In the genomic region with DNA sequence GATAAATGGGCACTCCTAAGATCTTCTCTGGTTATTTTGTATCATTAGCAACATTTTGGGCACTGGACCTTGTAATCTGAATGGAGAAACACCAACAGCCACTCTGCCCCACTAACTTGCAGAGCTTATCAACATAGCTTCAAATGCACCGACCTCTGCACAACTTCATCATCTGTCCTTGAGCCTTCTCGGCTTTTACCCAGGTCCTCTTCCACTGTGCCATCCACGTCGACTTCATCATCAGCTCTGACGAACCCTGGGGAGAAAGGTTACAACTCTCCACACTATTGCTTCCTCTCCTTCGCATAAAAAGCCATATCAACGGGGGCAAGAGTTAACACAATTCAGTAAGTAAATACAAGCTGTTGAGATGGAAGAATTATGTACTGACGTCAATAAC, we compare ENCODE assay signal across 8 mouse cellular contexts. TPM values are rescaled to one million over a fixed set of nuclear protein-coding genes. Genes with fewer than 3 reads are reported as not detected.
A peak's percentile ranks its signal among the peaks of the same experiment; 100 is the strongest.
DNase-seq lines count a peak whose midpoint lies in the region; ATAC-seq and TF ChIP-seq lines count a peak whose summit lies in the region.

No protein-coding gene starts in this region.

- peaks cover 40% of the 10 kb centered on the region for H3K36me3 ChIP-seq in heart, embryonic 15.5 days
- H3K36me3 ChIP-seq in heart, postnatal 0 days (replicated peaks; ENCODE audit: control insufficient read depth, insufficient read depth, low read length), result peaks cover 38% of the 10 kb centered on the region
- peaks cover 25% of the 10 kb centered on the region; the same call in 1 of the 2 replicates for H3K36me3 ChIP-seq in midbrain, embryonic 11.5 days (ENCODE audit: control insufficient read depth, insufficient read depth, low read length)

- 2% methylated on average over 8 of the region's 8 CpGs for WGBS in heart, embryonic 15.5 days
- 2% methylated on average over 8 of the region's 8 CpGs for WGBS in heart, postnatal 0 days
- 6% methylated on average over 8 of the region's 8 CpGs for WGBS in midbrain, embryonic 11.5 days

- intact Hi-C loops in left cerebral cortex, postnatal 25 days (cut with DNase I), result loop anchor here (2.0 to 10.0 kb wide), 2 partner anchors 19 to 121 kb away; no protein-coding TSS in a partner anchor

- no peaks in the 10 kb centered on the region for H3K27me3 ChIP-seq in heart, embryonic 15.5 days
- H3K27me3 ChIP-seq in heart, postnatal 0 days (ENCODE audit: control insufficient read depth, insufficient read depth, low read length), result no peaks in the 10 kb centered on the region
- H3K27me3 ChIP-seq in midbrain, embryonic 11.5 days (ENCODE audit: control insufficient read depth, insufficient read depth, low read length), result no peaks in the 10 kb centered on the region

- DNase-seq in heart, adult 18-20 months, result no peak
- DNase-seq in adipocyte (ENCODE audit: low spot score), result peak; percentile 33
- DNase-seq in heart, postnatal 0 days (ENCODE audit: low spot score), result no peak
- DNase-seq in midbrain, embryonic 11.5 days (ENCODE audit: low spot score, missing footprints), result no peak
- DNase-seq in right cerebral cortex, postnatal 4 days, result no peak
- DNase-seq in urinary bladder, postnatal 25 days (ENCODE audit: low spot score), result no peak
- DNase-seq in left cerebral cortex, postnatal 25 days (ENCODE audit: low spot score in 2 of 2), result no peak

- H3K4me3 ChIP-seq in heart, embryonic 15.5 days, result peak overlapping the region; percentile 94
- peak overlapping the region; percentile 74 for H3K4me3 ChIP-seq in heart, postnatal 0 days (ENCODE audit: low read depth, low read length)
- H3K4me3 ChIP-seq in midbrain, embryonic 11.5 days (ENCODE audit: low read depth, low read length), result peak overlapping the region; percentile 92

- peak overlapping the region; percentile 96 for H3K9ac ChIP-seq in heart, embryonic 15.5 days
- peak overlapping the region; percentile 68 for H3K9ac ChIP-seq in heart, postnatal 0 days (replicated peaks; ENCODE audit: low read depth, low read length)
- H3K9ac ChIP-seq in midbrain, embryonic 11.5 days (ENCODE audit: low read length), result peak overlapping the region; percentile 97

- peak overlapping the region; percentile 96 for H3K27ac ChIP-seq in heart, embryonic 15.5 days
- H3K27ac ChIP-seq in heart, postnatal 0 days (ENCODE audit: low read depth), result peak overlapping the region; percentile 94
- H3K27ac ChIP-seq in midbrain, embryonic 11.5 days (ENCODE audit: low read depth, low read length), result no peak overlapping the region

- TF ChIP-seq CTCF in heart, postnatal 0 days (IDR thresholded peaks at IDR 0.05; ENCODE audit: low read depth), result no peak

- no peak for TF ChIP-seq EP300 in heart, postnatal 0 days (IDR thresholded peaks at IDR 0.05; ENCODE audit: low read depth)

- peak overlapping the region; percentile 79 for H3K4me2 ChIP-seq in heart, embryonic 15.5 days
- peak overlapping the region; percentile 78 for H3K4me2 ChIP-seq in heart, postnatal 0 days (ENCODE audit: low read depth, low read length)
- H3K4me2 ChIP-seq in midbrain, embryonic 11.5 days, result peak overlapping the region; percentile 93

- peaks cover 53% of the 10 kb centered on the region for H3K4me1 ChIP-seq in heart, embryonic 15.5 days (replicated peaks)
- H3K4me1 ChIP-seq in heart, postnatal 0 days (ENCODE audit: control insufficient read depth, insufficient read depth), result peaks cover 37% of the 10 kb centered on the region
- peaks cover 17% of the 10 kb centered on the region for H3K4me1 ChIP-seq in midbrain, embryonic 11.5 days (ENCODE audit: control insufficient read depth, insufficient read depth, low read length)

- no peaks in the 10 kb centered on the region for H3K9me3 ChIP-seq in heart, embryonic 15.5 days (replicated peaks)
- H3K9me3 ChIP-seq in heart, postnatal 0 days (replicated peaks; ENCODE audit: control insufficient read depth, low read length), result no peaks in the 10 kb centered on the region
- H3K9me3 ChIP-seq in midbrain, embryonic 11.5 days (ENCODE audit: control insufficient read depth, low read length), result no peaks in the 10 kb centered on the region

- no peak for ATAC-seq in heart, embryonic 15.5 days (replicated peaks; ENCODE audit: insufficient number of reproducible peaks, insufficient read depth, low FRiP score, low read depth)
- ATAC-seq in heart, postnatal 0 days (ENCODE audit: insufficient read depth, low read depth), result no peak
- no peak for ATAC-seq in midbrain, embryonic 11.5 days (ENCODE audit: low FRiP score)

RNA-seq across cellular contexts. Expression of a gene that starts 1.2 kb away (rescaled TPM):
- 398 and 406 TPM in 2 replicates for polyA plus RNA-seq in heart, embryonic 15.5 days (2015; fragmentation: Nextera tagmentation; extraction: Ambion mirVana)
- total RNA-seq in heart, adult 18-20 months (2021), result 100 to 1,000 TPM; 319 to 364 TPM
- 99.3 and 144 TPM in 2 replicates for total RNA-seq in heart, postnatal 0 days (2014; rRNA removed; ENCODE audit: low replicate concordance)
- 175 and 207 TPM in 2 replicates for polyA plus RNA-seq in heart, postnatal 0 days (2015; fragmentation: Nextera tagmentation; extraction: Ambion mirVana)
- 477 and 506 TPM in 2 replicates for polyA plus RNA-seq in midbrain, embryonic 11.5 days (2014; fragmentation: Nextera tagmentation; extraction: Ambion mirVana)
- total RNA-seq in left cerebral cortex, postnatal 25 days (2021), result 100 to 1,000 TPM; 360 to 377 TPM

RNA-seq across cellular contexts. Expression of a gene that starts 1.5 kb away (rescaled TPM):
- polyA plus RNA-seq in heart, embryonic 15.5 days (2015; fragmentation: Nextera tagmentation; extraction: Ambion mirVana), result 1.4 and 1.7 TPM in 2 replicates
- 1 to 10 TPM; 1.5 to 1.9 TPM for total RNA-seq in heart, adult 18-20 months (2021)
- 1.1 and 4.5 TPM in 2 replicates for total RNA-seq in heart, postnatal 0 days (2014; rRNA removed; ENCODE audit: low replicate concordance)
- 1.2 TPM in 2 replicates for polyA plus RNA-seq in heart, postnatal 0 days (2015; fragmentation: Nextera tagmentation; extraction: Ambion mirVana)
- 1.9 and 2.5 TPM in 2 replicates for polyA plus RNA-seq in midbrain, embryonic 11.5 days (2014; fragmentation: Nextera tagmentation; extraction: Ambion mirVana)
- total RNA-seq in left cerebral cortex, postnatal 25 days (2021), result 1 to 10 TPM; 1.2 to 1.7 TPM

RNA-seq across cellular contexts. Expression of a gene that starts 59.6 kb away (rescaled TPM):
- not detected in 2 replicates for polyA plus RNA-seq in heart, embryonic 15.5 days (2015; fragmentation: Nextera tagmentation; extraction: Ambion mirVana)
- 10 to 100 TPM; 13.3 to 16.2 TPM for total RNA-seq in heart, adult 18-20 months (2021)
- 11.4 and 36.1 TPM in 2 replicates for total RNA-seq in heart, postnatal 0 days (2014; rRNA removed; ENCODE audit: low replicate concordance)
- not detected in 2 replicates for polyA plus RNA-seq in heart, postnatal 0 days (2015; fragmentation: Nextera tagmentation; extraction: Ambion mirVana)
- 0.37 TPM in 1 of 2 replicates, not detected in the other for polyA plus RNA-seq in midbrain, embryonic 11.5 days (2014; fragmentation: Nextera tagmentation; extraction: Ambion mirVana)
- 10 to 100 TPM; 21.2 to 29.7 TPM for total RNA-seq in left cerebral cortex, postnatal 25 days (2021)
